Mouse (Mus musculus) liver, embryonic 16.5 days (tissue): ENCODE data around the gene Nsun3. TPM values are rescaled to one million over a fixed set of nuclear protein-coding genes. Genes with fewer than 3 reads are reported as not detected.

Experiments
- ATAC-seq: fragments of 200-750 bp; cut with Nextera tagmentation; 2 replicates; pipeline ENCODE4 v1.8.0; 2017; ENCODE audit warnings: low read depth, mild to moderate bottlenecking, moderate number of reproducible peaks, moderate library complexity
- H3K27ac ChIP-seq: fragments of 300-500 bp; sonication (generic); 2 replicates; pipeline ENCODE4 v1.5.1; 2014; ENCODE audit warnings: mild to moderate bottlenecking, low read length
- H3K27me3 ChIP-seq: fragments of 300-500 bp; sonication (generic); 2 replicates; pipeline ENCODE4 v1.6.1; 2014; ENCODE audit warnings: low read depth, low read length, mixed read lengths; ENCODE audit not compliant: control insufficient read depth, insufficient read depth
- H3K36me3 ChIP-seq: fragments of 300-500 bp; sonication (generic); 2 replicates; pipeline ENCODE4 v1.6.1; 2014; ENCODE audit warnings: mild to moderate bottlenecking; ENCODE audit not compliant: control insufficient read depth, insufficient read depth
- H3K4me1 ChIP-seq: fragments of 300-500 bp; sonication (generic); 2 replicates; pipeline ENCODE4 v1.6.1; 2014; ENCODE audit warnings: low read depth, low read length, mixed read lengths; ENCODE audit not compliant: control insufficient read depth
- H3K4me2 ChIP-seq: fragments of 300-500 bp; sonication (generic); 2 replicates; pipeline ENCODE4 v1.6.1; 2014; ENCODE audit warnings: low read depth, low read length, mixed read lengths
- H3K4me3 ChIP-seq: fragments of 300-500 bp; sonication (generic); 2 replicates; pipeline ENCODE4 v1.5.1; 2014; ENCODE audit warnings: low read depth, mild to moderate bottlenecking, low read length
- H3K9ac ChIP-seq: fragments of 300-500 bp; sonication (generic); 2 replicates; pipeline ENCODE4 v1.6.1; 2014; ENCODE audit warnings: low read depth, low read length
- H3K9me3 ChIP-seq: fragments of 300-500 bp; sonication (generic); replicated peaks from 2 replicates; pipeline ENCODE4 v1.6.1; 2016; ENCODE audit warnings: low read length; ENCODE audit not compliant: control insufficient read depth
- WGBS: fragments of 180-500 bp; shearing (Covaris S2); extraction: QIAGEN DNeasy Blood & Tissue Kit; methylation state at CpG from one replicate; pipeline ENCODE4 v1.1.7; 2014; ENCODE audit not compliant: insufficient replicate concordance; 5-methylcytosine and 5-hydroxymethylcytosine counted together
- polyA plus RNA-seq: library from polyadenylated mRNA; unstranded; fragments of >200 nt; fragmentation: Nextera tagmentation; extraction: Ambion mirVana; gene quantifications from 2 replicates; pipeline ENCODE4 v1.2.1, GENCODE M21; 2015

Gene Nsun3
- polyA plus RNA-seq, 1 experiment from 2014 or later, result 5.1 TPM

DNA sequence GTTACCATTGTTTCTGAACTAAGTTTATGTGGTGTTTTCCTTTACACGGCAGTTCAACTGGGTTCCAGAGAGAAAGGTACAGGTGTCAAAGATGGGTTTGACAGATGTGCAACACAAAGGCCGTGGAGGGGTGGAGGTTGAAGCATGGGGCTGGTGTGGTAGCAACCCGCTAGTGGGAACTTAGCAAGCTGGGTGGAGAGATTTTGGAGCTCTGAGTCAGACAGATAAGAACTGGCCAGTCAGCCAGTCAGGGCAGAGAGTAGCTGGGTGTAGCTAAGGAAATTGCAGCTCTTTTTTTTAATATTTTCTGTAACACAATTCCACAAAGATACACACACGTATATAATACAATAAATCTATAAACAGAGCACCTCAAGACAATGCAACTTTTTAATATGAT is 24.2 kb upstream of the Nsun3 start:
- Histone ChIP-seq H3K4me3 (no peak overlapping the region), H3K27ac (no peak overlapping the region), H3K27me3 (no peaks in the 10 kb centered on the region), H3K9ac (no peak overlapping the region), H3K4me2 (no peak overlapping the region), H3K36me3 (no peaks in the 10 kb centered on the region), H3K9me3 (no peaks in the 10 kb centered on the region), H3K4me1 (no peaks in the 10 kb centered on the region; the same call in 1 of the 2 replicates)
- no peak for ATAC-seq
- WGBS, result 35% methylated on average over 4 of the region's 4 CpGs

DNA sequence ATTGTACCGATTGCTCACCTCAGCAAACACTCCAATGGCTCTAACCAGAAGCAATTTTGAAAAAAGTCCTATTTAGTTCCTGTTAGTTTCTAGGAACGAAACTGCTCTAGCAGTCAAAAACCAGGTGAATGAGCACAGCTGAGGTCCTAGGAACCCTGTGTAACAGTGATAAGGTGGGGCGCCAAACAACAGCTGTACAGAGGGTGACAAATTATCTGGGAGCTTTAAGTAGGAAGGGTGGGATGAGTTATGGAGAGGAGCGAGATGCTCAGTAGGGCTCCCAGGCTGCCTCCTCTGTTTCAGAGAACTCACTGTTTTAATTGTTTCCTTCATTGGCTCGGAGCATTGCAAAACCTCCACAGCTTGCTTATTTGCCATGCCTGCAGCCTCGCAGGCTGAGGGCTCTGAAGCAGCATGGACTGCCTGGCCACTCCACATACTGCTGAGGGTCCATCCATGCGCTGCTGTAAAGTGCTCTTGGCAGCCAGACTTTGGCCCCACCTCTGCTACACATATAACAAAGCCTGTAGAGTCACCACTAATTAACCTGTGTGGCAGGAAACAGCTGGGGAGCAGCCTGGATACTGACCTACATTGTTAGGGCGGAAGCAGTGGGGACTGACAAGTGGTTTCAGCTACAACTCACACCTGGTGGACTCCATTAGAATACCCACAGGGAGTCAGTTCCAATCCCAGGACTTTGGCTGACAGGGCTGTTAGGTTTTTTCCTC is 20.8 kb upstream of the Nsun3 start:
- H3K9ac ChIP-seq, result no peak overlapping the region
- no peaks in the 10 kb centered on the region for H3K36me3 ChIP-seq
- H3K4me2 ChIP-seq, result no peak overlapping the region
- ATAC-seq, result no peak
- 52% methylated on average over 8 of the region's 8 CpGs for WGBS
- no peaks in the 10 kb centered on the region for H3K27me3 ChIP-seq
- no peak overlapping the region for H3K4me3 ChIP-seq
- H3K27ac ChIP-seq, result no peak overlapping the region
- H3K4me1 ChIP-seq, result no peaks in the 10 kb centered on the region; the same call in 1 of the 2 replicates
- H3K9me3 ChIP-seq, result no peaks in the 10 kb centered on the region

DNA sequence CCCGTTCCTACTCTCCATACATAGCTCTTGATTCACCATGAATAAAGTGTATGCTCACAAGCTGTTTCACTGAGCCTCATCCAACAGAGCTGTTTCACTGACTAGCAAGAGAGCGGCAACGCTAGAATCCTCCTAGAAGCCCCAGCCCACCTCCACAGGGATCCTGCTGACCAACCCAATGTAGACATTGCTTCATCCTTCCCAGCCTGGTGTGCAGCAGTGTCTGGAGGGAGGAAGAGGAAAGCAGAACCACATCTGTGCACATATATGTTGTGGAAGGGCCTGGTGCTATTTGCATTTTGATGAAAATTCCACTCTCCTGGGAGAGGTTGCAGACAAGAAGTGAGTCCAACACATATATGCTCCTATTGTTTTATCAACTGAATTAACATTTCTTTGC is 18.0 kb upstream of the Nsun3 start:
- WGBS, result 87% methylated on average over 3 of the region's 3 CpGs
- Histone ChIP-seq H3K4me2 (no peak overlapping the region), H3K4me1 (no peaks in the 10 kb centered on the region; the same call in 1 of the 2 replicates), H3K27me3 (no peaks in the 10 kb centered on the region), H3K36me3 (no peaks in the 10 kb centered on the region), H3K4me3 (no peak overlapping the region), H3K9ac (no peak overlapping the region), H3K27ac (no peak overlapping the region), H3K9me3 (no peaks in the 10 kb centered on the region)
- no peak for ATAC-seq

DNA sequence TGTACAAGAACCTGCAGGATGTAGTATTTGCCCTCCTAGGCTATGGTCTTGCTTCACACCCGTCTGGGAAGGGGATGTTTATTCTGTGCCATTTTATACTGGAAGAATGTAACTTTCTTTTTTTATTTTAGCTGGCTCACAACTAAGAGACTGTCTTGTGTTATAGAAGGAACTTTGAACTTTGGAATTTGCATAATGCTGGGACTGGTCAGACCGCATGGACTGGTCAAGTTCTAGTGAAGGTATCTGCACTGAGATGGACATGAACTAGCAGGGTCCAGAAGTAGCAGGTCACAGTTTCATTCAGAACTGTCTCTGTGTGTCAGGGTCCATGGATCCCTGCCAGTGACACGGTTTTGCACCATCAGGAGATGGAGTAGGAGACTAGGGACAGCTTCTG is 13.2 kb upstream of the Nsun3 start:
- Histone ChIP-seq H3K9ac (no peak overlapping the region), H3K27me3 (no peaks in the 10 kb centered on the region), H3K9me3 (no peaks in the 10 kb centered on the region), H3K27ac (no peak overlapping the region), H3K4me3 (no peak overlapping the region), H3K4me2 (no peak overlapping the region), H3K4me1 (no peaks in the 10 kb centered on the region), H3K36me3 (no peaks in the 10 kb centered on the region)
- ATAC-seq, result no peak; the same call in 1 of the 2 replicates
- WGBS, result 54% methylated on average over 3 of the region's 3 CpGs

DNA sequence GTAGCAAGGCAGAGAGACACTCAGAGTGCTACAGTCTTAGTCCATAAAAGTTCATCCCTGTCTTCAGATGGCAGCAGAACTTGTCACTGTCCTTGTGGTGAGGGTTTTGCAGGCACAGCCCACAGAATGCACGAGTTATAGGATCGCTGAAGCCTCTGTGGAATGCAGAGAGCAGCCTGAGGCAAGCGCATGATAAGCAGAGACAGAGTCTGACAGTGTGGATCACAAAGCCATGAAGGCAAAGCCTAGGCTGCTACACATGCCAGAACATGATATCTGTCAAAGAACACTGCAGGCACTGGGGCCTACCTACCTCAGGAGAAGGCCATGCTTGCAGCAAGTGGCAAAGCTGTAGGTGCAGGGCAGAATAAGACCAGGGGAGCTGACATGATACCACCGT is 12.8 kb upstream of the Nsun3 start:
- Histone ChIP-seq H3K4me1 (no peaks in the 10 kb centered on the region), H3K4me3 (no peak overlapping the region), H3K9ac (no peak overlapping the region), H3K4me2 (no peak overlapping the region), H3K27ac (no peak overlapping the region), H3K27me3 (no peaks in the 10 kb centered on the region), H3K36me3 (no peaks in the 10 kb centered on the region), H3K9me3 (no peaks in the 10 kb centered on the region)
- no peak for ATAC-seq
- 53% methylated on average over 4 of the region's 4 CpGs for WGBS

DNA sequence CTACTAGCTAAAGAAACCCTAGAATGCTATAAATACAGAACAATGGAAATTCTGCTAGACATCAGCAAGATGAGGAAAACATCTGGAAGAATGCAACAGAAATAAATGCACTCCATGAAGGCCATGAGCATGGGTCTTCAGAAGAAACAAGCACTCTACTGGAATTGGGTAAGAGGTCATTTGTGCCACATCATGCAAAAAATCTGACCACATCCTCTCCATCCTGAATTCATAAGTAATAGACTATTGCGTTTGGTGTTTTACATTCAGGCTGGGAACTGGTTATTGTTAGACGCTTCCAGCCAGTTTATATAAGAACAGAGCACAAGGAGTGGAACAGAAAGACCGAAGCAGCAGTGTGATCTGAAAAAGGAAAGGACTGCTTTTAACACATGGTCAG is 12.2 kb upstream of the Nsun3 start:
- no peaks in the 10 kb centered on the region for H3K36me3 ChIP-seq
- no peak overlapping the region for H3K4me3 ChIP-seq
- 69% methylated on average over 3 of the region's 3 CpGs for WGBS
- no peak for ATAC-seq
- no peaks in the 10 kb centered on the region for H3K9me3 ChIP-seq
- H3K27me3 ChIP-seq, result no peaks in the 10 kb centered on the region
- H3K9ac ChIP-seq, result no peak overlapping the region
- no peak overlapping the region for H3K4me2 ChIP-seq
- no peak overlapping the region for H3K27ac ChIP-seq
- H3K4me1 ChIP-seq, result no peaks in the 10 kb centered on the region

DNA sequence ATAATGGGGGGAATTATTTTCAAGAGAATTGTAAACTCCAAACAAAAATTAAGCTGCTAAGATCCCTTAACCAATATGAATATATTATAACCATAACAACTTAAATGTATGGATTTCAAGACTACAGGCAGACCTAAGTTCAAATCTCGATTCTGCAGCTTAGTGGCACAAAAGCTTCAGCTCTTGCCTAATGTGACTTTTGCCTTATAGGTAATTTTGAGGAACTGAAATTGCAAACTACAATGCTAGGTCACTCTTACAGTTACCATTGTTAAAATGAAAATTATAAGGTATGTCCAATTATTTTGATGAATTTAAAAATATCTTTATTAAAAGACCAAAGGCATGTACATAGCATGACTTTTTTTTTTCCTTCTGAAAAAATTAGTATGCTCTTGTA is 10.0 kb upstream of the Nsun3 start:
- no peak overlapping the region for H3K9ac ChIP-seq
- no peak for ATAC-seq
- 34% methylated on average over 1 of the region's 1 CpGs for WGBS
- H3K36me3 ChIP-seq, result no peaks in the 10 kb centered on the region
- no peaks in the 10 kb centered on the region for H3K4me1 ChIP-seq
- H3K27me3 ChIP-seq, result no peaks in the 10 kb centered on the region
- no peaks in the 10 kb centered on the region for H3K9me3 ChIP-seq
- H3K27ac ChIP-seq, result no peak overlapping the region
- no peak overlapping the region for H3K4me2 ChIP-seq
- no peak overlapping the region for H3K4me3 ChIP-seq

DNA sequence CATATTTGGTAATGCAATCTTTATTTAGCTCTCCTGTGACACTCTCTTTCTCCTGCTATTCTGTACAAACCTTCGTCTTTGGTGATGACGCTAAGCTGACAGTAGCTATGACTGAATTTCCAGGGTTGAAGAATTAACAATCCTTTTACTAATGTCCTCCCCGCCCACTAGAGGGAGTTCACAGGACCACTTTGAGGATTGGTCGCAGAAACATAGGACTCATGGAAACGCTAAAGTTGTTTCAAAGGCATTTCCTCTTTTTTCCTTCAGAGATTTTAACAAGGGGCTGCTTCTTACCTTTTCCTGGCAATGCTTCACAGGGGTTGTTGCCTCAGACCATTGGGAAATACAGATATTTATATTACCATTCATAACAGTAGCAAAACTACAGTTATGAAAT is 4.4 kb downstream of the Nsun3 start:
- H3K36me3 ChIP-seq, result no peaks in the 10 kb centered on the region
- H3K4me1 ChIP-seq, result peaks cover 14% of the 10 kb centered on the region
- WGBS, result 44% methylated on average over 5 of the region's 5 CpGs
- no peak overlapping the region for H3K9ac ChIP-seq
- no peak overlapping the region for H3K27ac ChIP-seq
- no peak for ATAC-seq
- no peak overlapping the region for H3K4me3 ChIP-seq
- no peaks in the 10 kb centered on the region for H3K9me3 ChIP-seq
- H3K4me2 ChIP-seq, result no peak overlapping the region
- no peaks in the 10 kb centered on the region for H3K27me3 ChIP-seq

DNA sequence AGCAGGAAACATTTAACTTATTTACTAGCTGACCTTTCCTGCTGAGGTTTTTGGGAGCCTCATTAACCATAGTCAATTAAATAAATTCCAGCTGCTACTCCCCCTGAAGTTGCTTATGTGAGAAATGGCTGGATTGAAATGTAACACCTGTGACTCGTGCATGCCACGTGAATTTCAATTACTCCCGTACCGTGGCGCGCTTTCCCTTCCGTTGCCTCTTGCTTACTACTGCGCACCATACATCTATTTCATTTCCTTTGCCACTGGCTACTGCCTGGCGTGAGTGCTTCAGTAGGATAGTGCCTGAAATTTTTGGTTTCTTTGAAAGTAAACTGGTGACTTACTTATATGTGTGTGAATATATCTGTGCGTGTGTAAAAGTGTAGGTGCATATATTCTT is 8.3 kb downstream of the Nsun3 start:
- WGBS, result 84% methylated on average over 10 of the region's 10 CpGs
- Histone ChIP-seq H3K4me3 (no peak overlapping the region), H3K4me2 (no peak overlapping the region), H3K27ac (no peak overlapping the region), H3K9me3 (no peaks in the 10 kb centered on the region), H3K36me3 (no peaks in the 10 kb centered on the region), H3K9ac (no peak overlapping the region), H3K27me3 (no peaks in the 10 kb centered on the region), H3K4me1 (no peaks in the 10 kb centered on the region)
- no peak for ATAC-seq
